Mouse (Mus musculus): Measurements from ENCODE around the gene Olfr458. TPM values are rescaled to one million over a fixed set of nuclear protein-coding genes. Genes with fewer than 3 reads are reported as not detected.
A peak's percentile ranks its signal among the peaks of the same experiment; 100 is the strongest.
"Not testable (repeated sequence)": the region's sequence is repeated elsewhere in the genome, so short reads cannot be mapped to it uniquely, and the experiment has no call there.

The Olfr458 gene
- total RNA-seq (2021), result not detected

DNA sequence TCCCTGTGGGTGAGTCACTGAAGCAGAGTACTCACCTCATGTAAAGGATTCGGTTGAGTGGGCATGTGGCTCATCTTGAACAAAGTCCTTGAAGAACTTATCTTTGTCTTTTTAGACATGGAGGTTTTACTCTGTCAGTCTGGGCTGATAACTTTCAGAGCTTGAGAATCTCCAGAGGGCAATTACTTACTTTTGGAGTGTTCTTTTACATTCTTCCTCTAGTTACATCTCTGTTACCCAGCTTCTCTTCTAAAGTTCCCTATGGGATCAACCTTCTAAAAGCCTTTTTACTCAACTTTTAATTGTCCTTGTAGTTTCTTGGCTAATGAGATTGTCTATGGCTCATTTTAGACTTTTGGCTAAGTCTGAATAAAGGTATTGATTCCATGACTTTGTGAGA, at the start of gene Olfr458:
Gene Olfr458 (minus strand): TSS at position 101 of the 400 bp plus-strand sequence.
- DNase-seq (ENCODE audit: low spot score in 2 of 2), result no peak
- intact Hi-C loops (cut with DNase I), result no loop called here

DNA sequence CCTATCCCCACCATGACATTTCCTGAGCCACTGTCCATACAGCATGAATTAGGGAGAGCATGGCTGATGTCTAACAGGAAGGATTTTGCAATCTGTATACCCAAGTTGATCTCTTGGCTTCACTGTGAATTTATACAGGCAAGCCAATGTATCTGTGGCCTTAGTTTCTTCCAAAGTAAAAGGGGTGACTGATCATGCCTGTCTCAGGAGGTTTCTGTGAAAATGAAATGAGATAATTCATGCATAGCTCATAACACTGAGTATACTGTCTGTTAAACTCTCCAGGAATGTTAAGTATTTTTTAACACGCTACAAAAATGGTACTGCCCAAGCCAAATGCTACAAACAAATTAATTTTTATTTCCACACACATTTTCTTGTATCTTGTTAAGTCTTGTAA, 48.5 kb upstream of the Olfr458 start:
- DNase-seq (ENCODE audit: low spot score in 2 of 2), result no peak
- intact Hi-C loops (cut with DNase I), result no loop called here

DNA sequence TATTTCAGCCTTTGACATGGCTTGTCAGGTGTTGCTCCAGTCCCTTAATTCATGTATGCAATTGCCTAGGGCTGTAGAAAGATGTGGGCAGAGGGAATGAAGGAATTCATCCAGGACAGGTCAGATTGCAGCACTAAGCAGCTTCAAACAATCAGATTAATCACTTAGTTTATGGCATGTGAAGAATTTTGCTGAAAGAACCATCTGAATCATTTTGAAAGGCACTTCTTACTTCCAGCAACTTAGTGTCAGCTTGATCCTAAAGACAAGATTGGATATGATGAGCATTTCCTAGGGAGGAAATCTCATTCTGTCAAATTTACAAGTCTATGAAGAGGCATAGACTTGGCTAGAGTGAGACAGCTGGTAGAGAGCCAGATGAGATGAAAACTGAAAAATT, 44.3 kb upstream of the Olfr458 start:
- no peak for DNase-seq (ENCODE audit: low spot score in 2 of 2)
- intact Hi-C loops (cut with DNase I), result no loop called here

DNA sequence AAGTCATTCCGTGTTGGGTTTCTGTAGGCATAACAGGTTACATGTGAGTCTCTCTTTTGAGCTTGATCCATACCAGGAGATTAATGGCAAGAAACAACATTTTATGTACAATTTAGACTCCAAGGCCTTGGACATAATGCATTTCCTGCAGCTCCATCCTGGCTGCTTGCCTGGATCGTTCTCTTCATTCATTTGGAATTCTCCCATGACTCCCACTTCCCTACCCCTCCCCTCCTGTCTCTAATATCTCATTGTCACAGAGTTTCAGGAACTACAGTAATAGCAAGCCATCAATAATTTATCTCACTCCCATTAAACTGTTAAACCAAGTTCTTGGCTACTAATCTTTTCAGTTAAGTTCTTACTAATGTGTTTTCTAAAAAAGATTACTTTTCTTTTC, 38.5 kb upstream of the Olfr458 start:
- intact Hi-C loops (cut with DNase I), result no loop called here
- no peak for DNase-seq (ENCODE audit: low spot score in 2 of 2)

DNA sequence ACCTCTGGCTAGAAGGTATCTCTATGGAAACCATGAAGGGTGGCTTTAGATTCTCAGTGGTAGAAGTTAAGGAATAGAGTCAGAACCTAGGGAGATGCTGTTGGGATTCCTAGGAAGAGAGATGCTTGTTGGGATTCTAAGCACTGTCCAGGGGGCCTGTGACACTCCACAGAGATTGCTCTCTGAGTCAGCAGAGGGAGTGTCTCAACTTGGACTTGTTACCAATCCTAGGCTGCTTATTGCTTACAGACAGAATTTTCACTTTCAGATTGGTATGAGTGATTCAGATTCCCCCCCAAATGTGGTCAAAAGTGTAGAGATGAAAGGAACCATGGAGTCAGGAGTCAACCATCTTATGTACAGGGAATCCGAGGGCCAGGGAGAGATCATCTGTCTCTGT, 24.7 kb upstream of the Olfr458 start:
- DNase-seq (ENCODE audit: low spot score in 2 of 2), result no peak

DNA sequence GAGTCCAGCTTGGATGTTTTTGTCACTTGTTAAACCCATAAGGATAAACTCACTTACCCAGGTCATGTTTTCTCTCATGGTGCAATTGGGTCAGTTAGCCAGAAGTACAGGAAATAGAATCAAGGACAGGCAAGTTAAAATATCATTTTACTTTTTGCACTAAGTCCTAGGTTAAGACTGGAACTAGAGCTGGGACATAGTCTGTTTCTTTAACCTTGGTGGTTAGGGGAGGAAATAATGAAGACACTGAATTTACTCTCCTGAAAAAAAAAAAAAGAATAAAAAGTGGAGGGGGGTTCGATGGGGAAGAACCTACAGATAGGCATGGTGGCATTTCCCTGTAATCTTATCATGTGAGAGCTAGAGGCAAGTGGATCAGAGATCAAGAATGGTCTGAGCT, 22.1 kb upstream of the Olfr458 start, which contains the start of gene Olfr456:
Gene Olfr456 (minus strand): TSS at position 101 of the 400 bp plus-strand sequence.
- no peak for DNase-seq (ENCODE audit: low spot score in 2 of 2)
- intact Hi-C loops (cut with DNase I), result no loop called here

More for the DNA sequence above, 24.7 kb upstream of the Olfr458 start:
- intact Hi-C loops (cut with DNase I), result no loop called here

DNA sequence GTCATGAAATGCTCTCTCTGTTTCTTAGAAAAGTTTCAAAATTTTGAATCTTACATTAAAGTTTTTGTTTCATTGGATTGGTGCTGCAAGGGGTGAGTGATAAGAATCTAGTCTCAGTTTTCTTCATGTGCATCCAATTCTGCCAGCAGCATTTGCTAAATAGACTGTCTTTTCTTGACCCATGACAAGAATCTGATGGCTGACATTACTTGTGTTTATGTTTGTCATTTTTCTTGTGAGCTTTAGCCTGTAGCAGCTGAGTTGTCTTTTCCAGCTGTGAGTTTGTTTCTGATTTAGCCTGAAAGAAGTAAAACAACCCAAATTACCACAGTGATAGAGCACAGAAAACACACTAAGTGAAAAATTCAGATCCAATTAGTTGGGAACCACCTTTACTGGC, 19.6 kb upstream of the Olfr458 start:
- intact Hi-C loops (cut with DNase I), result no loop called here
- DNase-seq (ENCODE audit: low spot score in 2 of 2), result no peak

DNA sequence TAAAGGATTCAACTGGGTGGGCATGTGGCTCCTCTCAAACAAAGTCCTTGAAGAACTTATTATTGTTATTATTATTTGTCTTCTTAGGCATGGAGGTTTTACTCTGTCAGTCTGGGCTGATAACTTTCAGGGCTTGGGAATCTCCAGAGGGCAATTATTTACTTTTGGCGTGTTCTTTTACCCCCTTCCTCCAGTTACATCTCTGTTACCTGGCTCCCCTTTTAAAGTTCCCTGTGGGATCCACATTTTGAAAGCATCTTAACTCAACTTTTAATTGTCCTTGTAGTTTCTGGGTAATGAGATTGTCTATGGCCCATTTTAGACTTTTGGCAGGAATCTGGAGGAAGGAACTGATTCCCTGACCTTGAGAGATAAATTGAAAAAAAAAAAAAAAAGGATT, 11.2 kb upstream of the Olfr458 start, which contains the start of gene Olfr457:
Gene Olfr457 (minus strand): TSS at position 101 of the 400 bp plus-strand sequence.
- DNase-seq (ENCODE audit: low spot score in 2 of 2), result no peak
- intact Hi-C loops (cut with DNase I), result no loop called here

DNA sequence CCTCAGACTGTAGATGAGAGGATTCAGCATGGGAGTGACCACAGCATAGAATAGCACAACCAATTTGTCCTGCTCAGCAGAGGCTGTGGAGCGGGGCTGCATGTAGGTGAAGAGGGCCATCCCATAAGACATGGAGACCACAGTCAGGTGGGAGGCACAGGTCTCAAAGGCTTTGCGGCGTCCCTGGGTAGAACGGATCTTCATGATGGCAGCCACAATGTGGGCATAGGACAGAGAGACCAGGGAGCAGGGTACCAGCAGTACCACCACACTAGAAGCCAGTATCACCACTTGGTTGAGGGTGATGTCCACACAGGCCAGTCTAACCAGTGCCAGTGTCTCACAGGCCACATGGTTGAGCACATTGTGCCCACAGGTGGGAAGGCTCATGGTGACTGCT, 6.3 kb upstream of the Olfr458 start:
- intact Hi-C loops (cut with DNase I); DNase-seq (ENCODE audit: low spot score in 2 of 2): not testable (repeated sequence)

DNA sequence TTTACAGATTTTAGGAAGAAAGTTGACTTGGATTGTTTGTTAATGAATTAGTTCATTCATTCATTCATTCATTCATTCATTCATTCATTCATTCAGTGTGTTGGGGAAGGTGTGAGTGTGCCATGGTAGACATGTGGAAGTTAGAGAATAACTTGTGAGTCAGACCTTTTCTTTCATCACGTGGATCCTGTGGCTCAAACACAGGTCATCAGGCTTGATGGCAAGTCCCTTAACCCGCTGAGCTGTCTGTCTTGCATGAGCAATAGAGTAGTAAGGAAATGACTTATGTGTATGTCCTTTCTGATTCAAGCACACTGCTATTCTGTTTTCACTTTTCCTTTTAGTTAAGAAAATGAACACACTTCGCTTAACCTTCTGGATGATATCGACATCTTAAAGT, 5.5 kb upstream of the Olfr458 start:
- no peak for DNase-seq (ENCODE audit: low spot score in 2 of 2)
- intact Hi-C loops (cut with DNase I), result no loop called here

DNA sequence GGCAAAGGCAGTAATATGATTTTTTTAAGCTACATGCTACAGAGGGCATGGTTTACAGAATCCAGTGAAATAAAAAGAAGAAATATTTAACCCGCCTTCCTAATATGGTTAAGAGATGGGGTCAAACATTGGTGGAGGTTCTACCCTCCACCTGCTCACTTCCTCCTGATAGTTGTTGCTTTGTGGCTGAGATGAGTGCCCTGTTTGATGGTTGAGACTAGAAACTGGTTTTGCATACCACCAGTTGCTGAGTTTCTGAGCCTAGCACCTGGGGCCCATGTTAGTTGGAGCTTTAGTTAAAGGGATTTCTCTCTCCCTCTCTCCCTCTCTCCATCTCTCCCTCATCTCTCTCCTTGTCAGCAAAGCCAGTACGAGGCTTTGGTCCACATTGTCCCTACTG, 17.6 kb downstream of the Olfr458 start:
- intact Hi-C loops (cut with DNase I), result no loop called here
- DNase-seq (ENCODE audit: low spot score in 2 of 2), result no peak

DNA sequence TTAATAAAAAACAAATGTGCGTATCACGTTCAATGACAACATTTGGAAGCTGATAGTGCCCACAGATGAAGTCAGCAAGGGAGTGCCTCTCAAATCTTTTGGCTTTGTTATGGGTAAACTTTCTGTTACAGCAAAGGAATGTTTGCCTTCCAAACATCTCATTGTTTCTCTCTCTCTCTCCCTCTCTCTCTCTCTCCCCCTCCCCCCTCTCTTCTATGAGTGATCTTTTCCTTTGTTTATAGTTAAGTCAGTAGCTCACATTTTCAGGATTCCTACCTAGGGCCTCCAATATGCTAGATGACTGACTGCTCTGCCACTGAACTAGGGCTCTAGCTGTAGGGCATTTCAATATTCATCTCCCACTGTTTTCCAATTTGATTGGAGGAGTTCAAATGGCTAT, 20.5 kb downstream of the Olfr458 start:
- DNase-seq (ENCODE audit: low spot score in 2 of 2), result no peak
- intact Hi-C loops (cut with DNase I), result no loop called here

DNA sequence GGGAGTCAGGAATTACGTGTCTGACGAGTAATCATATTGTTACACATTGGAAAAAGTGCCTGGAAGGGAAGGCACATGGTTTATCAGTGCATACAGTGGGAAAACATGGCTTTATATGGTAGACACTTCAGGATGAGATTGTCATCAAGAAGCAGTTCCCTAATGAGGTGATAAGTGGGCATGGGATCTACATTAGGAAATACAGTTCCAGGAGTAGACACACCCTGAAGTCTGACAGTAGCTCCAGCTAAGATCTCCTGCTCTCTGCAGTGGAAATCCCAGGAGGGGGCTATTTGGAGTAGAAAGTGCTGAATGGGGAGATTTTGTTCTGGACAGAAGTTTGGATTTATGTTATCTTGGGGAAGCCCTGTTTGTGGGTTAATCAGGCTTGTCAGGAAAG, 23.6 kb downstream of the Olfr458 start:
- no peak for DNase-seq (ENCODE audit: low spot score in 2 of 2)
- intact Hi-C loops (cut with DNase I), result no loop called here

DNA sequence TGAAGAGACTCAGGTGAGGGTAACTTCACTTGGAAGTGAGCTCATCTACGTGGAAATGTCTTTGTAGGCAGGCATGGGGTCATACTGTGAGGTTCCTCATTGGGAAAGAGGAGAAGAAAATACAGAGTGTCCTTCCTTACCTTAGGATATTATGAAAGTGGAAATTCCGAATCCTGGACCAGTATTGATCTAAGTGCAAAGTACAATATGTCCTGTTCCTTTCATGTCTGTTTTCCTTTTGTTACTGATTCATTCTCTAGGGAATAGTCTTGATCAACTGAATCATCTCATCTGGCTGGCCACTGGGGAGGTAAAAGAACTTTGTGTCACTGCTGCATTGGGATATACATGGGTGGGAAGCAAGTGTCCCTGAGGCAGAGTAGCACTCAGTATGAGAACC, 29.5 kb downstream of the Olfr458 start:
- no peak for DNase-seq (ENCODE audit: low spot score in 2 of 2)
- intact Hi-C loops (cut with DNase I), result no loop called here

DNA sequence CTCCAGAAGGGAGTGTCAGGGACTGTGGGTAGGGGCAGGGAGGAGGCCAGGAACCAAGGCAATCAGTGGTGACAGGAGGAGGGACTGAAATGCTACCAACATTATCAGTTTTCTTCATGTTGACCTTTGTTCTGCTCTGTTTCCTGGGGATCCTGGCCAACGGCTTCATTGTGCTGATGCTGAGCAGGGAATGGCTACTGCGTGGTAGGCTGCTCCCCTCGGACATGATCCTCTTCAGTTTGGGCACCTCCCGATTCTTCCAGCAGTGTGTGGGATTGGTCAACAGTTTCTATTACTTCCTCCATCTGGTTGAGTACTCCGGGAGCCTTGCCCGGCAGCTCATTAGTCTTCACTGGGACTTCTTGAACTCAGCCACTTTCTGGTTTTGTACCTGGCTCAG, 30.6 kb downstream of the Olfr458 start, which contains the start of gene Tas2r126:
Gene Tas2r126 (plus strand): TSS at position 90 of the 400 bp plus-strand sequence.
- DNase-seq (ENCODE audit: low spot score in 2 of 2), result no peak
- intact Hi-C loops (cut with DNase I), result no loop called here

DNA sequence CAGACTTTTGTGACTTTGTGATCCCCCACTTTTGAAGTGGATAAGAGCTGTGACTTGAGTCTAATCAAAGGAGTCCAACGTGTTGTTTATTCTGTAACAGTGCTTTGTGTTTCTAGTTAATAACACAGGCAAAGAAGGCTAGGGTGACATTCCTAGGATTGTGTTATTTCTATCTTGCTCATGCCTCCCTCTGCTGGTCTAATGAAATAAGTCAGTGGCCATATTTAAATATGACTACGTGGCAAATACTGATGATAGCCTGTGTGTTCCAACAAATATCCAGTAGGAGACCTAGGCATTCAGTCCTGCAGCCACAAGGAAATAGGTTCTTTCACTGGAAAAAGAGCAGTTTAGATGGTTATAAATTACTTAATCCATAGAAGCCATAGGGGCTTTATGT, 31.4 kb downstream of the Olfr458 start:
- intact Hi-C loops (cut with DNase I), result no loop called here
- no peak for DNase-seq (ENCODE audit: low spot score in 2 of 2)

DNA sequence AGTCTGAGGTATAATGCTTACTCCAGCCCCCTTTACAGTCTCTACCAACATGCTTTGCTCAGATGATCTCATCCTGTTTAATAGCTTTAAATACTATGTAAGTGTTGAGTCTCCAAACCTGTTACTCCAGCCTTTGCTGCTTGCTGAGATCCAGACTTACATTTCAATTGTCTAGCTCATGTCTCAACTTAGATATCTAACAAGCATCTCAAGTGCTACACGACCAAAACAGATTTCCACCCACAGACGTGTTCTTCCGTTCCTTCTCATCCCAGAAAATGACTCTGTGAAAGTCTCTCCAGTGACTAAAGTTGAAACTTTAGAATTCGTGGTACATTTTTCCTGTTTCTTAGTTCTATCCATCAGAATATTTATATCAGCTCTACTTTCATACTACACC, 38.7 kb downstream of the Olfr458 start:
- intact Hi-C loops (cut with DNase I), result no loop called here
- peak in 1 of 2 experiments; percentile 67 for DNase-seq (ENCODE audit: low spot score in 2 of 2)

DNA sequence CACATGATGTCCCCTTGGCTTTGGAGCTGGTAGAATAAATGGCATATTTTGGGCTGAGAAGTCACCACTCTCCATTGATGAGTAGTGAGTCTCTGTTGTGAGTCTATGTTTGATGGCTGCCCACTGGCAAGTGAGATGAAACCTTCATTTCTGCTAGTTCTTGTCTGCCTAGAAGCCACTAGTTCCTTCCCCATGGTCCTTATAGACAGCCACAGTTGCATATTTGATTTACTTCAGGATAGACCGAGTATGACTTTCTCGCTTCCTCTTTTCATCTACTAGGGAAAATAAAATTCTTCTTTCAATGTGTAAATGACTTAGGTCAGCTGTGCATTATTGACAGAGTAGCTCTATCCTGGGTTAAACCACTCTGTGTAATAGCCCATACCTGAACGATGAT, 40.5 kb downstream of the Olfr458 start:
- no peak for DNase-seq (ENCODE audit: low spot score in 2 of 2)
- intact Hi-C loops (cut with DNase I), result no loop called here

DNA sequence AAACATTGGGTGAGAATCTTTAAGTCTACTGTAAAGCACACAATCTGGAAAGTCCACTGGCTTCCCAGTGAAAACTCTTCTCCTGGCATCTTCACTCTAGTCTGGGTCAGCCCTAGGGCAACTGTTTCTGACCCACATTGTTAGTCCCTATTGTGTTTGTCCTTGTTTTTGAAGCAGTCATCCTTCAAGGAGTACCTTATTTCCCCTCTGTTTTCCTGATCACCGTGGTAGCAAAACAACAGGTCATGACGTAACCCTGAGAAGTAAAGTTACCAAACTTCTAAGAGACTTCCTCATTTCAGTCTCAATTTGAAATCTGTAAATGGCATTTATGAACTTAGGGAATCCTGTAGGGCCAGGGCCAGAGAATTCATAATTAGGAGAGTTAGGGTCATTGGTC, 43.6 kb downstream of the Olfr458 start:
- no peak for DNase-seq (ENCODE audit: low spot score in 2 of 2)
- intact Hi-C loops (cut with DNase I), result no loop called here

DNA sequence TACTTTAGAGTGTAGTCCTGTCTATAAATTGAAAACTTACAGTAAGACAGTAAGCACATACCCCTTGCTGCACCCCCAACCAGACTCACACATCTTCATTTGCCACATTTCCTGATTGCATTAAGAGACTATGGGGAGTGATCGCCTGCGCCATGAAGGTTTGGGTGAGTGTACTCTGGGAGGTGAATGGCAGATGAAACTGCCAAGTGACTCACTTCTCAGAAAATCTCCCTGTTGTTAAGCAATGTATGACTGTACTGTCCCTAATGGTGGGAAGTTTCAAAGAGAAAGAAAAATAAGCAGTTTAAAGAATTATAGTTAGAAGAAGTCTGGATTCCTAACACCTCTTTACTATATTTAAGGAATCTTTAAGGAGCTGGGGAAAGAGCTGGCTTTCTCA, 45.6 kb downstream of the Olfr458 start:
- peak in 1 of 2 experiments; percentile 47 for DNase-seq (ENCODE audit: low spot score in 2 of 2)
- intact Hi-C loops (cut with DNase I), result no loop called here

Measured in left cerebral cortex, postnatal 25 days (tissue).